Mouse (Mus musculus) frontal cortex, adult 2 months (tissue): ENCODE results near the gene Sf3a1. TPM values are rescaled to one million over a fixed set of nuclear protein-coding genes. Genes with fewer than 3 reads are reported as not detected.

Experiments used
- DNase-seq, 2 experiments: peaks; one replicate each; pipeline ENCODE4 v3.0.0; 2022; ENCODE audit warnings: low spot score in 1 of 2; ENCODE audit errors: extremely low spot score in 1 of 2
- polyA plus RNA-seq: library from polyadenylated mRNA; depleted of rRNA; stranded (reverse); fragments of >200 nt; gene quantifications from 2 replicates; pipeline ENCODE4 v1.2.3, GENCODE M21; 2012

Gene Sf3a1
- polyA plus RNA-seq, 1 experiment, result 49.0 TPM

GRCm38 (mm10) chr11:4134986-4135935, 24.9 kb upstream of the Sf3a1 start, which contains the start of gene Rnf215:
Gene Rnf215, plus strand, starts transcription at chr11:4135202.
- DNase-seq, result peak in 1 of 2 experiments; percentile 93

- DNase-seq, result no peak
Observed at GRCm38 (mm10) chr11:4138964-4139363, 21.2 kb upstream of the Sf3a1 start.

GRCm38 (mm10) chr11:4141505-4141904, 18.6 kb upstream of the Sf3a1 start:
- no peak for DNase-seq

- DNase-seq, result no peak
Observed at GRCm38 (mm10) chr11:4142352-4142751, 17.8 kb upstream of the Sf3a1 start.

GRCm38 (mm10) chr11:4143281-4144062, 16.7 kb upstream of the Sf3a1 start:
- no peak for DNase-seq

DNA sequence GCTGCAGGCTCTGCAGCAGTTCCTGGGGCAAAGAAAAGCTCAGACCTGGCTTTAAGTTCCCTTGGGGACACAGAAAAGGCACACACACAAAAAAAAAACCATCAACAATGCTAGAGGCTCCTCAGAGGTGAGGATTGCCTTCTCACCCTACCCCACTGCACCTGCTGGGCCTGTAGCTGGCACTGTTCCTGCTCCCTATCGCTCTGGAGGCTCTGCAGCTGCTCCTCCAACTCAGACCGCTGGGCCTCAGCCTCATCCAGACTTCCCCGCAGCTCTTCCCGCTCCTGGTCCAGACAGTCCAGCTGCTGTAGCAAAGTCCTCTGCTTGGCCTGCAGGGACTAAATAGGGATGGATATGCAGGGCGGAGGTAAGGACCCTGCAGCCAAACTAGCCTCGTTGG, 13.8 kb upstream of the Sf3a1 start:
- DNase-seq, result no peak

DNA sequence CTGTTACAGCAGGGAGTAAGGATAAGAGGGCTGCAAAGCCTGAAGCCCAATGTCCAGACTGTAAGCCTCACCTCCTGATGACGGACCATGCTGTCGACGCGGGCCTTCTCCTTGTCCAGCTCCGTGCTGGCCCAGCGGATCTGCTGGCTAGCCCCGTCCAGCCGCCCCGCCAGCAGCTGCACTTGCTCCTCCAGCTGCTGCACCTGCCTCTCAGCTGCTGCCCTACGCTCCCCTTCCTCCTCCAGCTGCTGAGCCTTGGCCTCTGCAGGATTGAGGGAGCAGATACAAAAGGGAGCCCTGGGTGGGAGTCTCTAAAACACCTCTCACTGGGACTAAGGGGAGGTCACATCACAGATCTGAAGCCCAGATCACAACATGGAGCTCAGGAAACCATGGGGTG, 13.1 kb upstream of the Sf3a1 start:
- no peak for DNase-seq

GRCm38 (mm10) chr11:4148120-4148519, 12.0 kb upstream of the Sf3a1 start:
- no peak for DNase-seq

DNA sequence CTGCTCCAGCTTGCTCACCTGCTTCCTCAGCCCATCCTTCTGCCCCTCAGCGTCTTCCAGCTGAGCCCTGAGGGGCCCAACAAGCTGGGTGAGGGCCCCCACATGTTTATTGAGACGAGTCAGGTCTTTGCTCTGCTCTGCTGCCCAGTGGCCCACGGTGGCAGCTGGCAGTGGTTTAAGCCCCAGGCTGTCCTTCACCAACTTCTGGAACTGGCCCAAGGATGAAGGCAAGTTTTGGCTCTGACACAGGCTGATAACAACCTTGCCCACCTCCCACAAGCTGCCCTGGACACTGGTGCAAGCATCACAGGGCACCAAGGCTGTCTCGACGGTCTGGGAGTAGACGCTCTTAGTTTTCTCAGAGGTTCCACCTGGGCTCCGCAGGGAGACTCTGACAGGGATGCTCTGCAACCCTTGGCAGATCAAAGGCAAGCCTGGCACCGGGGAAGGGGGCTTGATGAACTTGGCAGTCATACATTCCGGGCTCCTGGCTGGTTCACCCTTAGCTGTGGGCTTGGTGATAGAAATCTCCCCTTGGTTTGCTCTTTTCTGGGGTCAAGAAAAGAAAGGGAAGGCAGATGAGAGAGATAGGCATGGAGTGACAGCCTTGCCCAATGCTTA, 11.5 kb upstream of the Sf3a1 start:
- DNase-seq, result no peak

- no peak for DNase-seq
Observed at GRCm38 (mm10) chr11:4149886-4150285, 10.3 kb upstream of the Sf3a1 start.

- DNase-seq, result no peak
Observed at GRCm38 (mm10) chr11:4153694-4154093, 6.5 kb upstream of the Sf3a1 start.

- peak in 1 of 2 experiments; percentile 33 for DNase-seq
Observed at GRCm38 (mm10) chr11:4155641-4156040, 4.5 kb upstream of the Sf3a1 start.

- no peak for DNase-seq
Observed at GRCm38 (mm10) chr11:4158676-4159075, 1.5 kb upstream of the Sf3a1 start.

- DNase-seq, result no peak
Observed at GRCm38 (mm10) chr11:4160758-4161480, 769 bp downstream of the Sf3a1 start.

GRCm38 (mm10) chr11:4164701-4165100, 4.6 kb downstream of the Sf3a1 start:
- no peak for DNase-seq

- DNase-seq, result no peak
Observed at GRCm38 (mm10) chr11:4166467-4167090, 6.4 kb downstream of the Sf3a1 start.

DNA sequence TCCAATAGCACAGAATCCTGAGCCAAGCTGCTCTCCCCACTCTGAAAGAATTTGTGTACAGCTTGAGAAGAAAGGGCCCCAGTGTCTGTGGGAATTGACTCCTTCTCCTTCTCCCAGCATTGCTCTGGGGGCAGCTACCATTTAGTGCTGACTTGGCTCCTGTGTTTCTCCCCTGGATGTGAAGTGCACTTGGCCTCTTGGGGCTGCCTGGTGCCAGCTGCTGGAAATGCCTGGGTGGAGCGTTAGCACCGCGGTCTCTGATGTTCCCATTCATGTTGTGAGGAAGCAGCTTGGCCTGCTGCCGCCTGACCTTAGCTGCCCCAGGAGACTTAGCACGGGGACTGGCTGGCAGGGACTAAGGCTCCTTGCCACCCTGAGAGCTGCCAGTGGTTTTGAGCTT, 14.4 kb downstream of the Sf3a1 start:
- peak in 1 of 2 experiments; percentile 61 for DNase-seq

DNA sequence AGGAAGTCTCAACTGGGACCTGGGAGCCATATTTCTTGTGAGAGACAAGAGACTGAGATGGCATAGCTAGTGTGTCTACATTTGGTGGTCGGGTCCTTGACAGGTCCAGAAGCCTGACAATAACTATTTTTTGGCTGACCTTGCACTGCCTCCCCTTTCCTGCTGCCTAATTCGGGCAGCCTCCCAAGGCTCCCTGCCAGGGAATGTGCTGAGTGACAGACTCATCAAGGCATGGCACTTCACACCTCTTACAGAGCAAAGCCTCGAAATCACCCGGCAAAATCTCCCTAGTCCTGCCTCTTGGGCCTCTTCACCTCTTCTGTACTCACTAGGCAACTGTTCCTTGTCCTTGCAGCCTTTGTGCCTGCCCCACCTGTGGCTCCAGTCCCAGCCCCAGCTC, 17.6 kb downstream of the Sf3a1 start:
- DNase-seq, result no peak

DNA sequence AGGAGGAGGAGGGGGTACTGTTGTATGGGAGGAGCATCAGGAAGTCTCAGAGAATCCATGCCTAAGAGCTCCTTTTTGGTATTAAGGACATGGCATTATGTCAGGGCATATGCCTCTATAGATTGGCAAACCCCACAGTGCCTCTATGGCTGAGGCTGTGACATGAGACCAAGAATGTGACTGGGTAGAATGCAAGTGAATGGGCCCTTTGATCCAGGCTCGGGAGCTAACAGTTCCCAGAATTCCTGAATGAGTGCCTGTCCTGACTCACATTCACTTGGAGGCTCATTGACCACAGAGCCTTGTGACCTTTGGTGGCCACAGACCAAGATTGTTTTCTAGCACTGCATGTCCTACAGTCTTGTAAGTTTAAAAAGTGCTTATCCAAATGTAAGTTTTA, 21.9 kb downstream of the Sf3a1 start:
- DNase-seq, result no peak

DNA sequence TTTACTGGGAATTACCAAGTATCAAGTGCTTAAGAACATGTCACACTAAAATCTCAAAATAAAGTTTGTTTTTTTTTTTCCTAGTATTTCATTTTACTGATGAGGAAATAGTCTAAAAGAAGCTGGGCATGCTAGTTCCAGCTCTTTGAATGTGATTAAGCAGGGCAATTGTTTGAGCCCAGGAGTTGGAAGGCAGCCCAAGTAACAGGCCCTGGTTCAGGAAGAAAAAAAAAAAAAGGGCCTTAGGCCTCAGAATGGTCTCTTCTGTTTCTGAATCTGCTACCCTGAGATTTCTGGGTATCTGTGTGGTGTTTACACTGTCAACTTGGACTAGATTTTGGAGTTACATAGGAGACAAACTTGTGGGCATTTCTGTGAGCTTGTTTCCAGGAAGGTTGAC, 23.4 kb downstream of the Sf3a1 start:
- no peak for DNase-seq
